Mouse (Mus musculus): ENCODE measurements at regions not wholly inside any gene's neighbourhood (a gene's known extent, or its start where the extent isn't known, plus 50 kb on each side); places are given as distances from the start of the nearest gene placed in this dataset.

DNA sequence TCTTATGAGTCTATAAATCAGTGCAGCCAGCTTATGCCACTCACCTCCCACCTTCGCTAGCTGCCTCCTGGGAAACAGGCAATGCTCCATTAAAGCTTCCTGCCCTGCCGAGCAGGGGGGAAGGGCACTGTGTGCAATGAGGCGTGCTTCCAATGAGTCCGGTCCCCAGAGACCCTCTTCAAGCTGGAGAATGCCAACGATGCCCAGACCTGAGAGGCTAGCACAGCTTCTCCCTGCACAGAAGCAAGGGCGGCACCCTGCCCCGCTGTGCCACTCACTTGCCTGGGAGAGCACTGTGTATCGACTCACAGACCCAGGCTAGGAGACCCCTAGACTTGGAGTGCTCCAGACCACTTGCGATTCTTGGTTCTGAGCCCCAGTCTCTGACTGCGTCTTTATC, 188.3 kb downstream of the Pdcd6ip start:
- POLR2A ChIA-PET, result interaction anchor here (0.5 kb wide), 1 partner anchor 116 kb away, joined by 3 read pairs; no protein-coding TSS in a partner anchor
- no peak for ATAC-seq
- no peaks in the 10 kb centered on the region for H3K27me3 ChIP-seq
- no peak for TF ChIP-seq CTCF (IDR thresholded peaks at IDR 0.05)
- no peak for DNase-seq (ENCODE audit: low read depth, low spot score)
- CTCF ChIA-PET, result no interaction called here
- in situ Hi-C loops (cut with MboI; ENCODE audit: low pct_unique_long_range_greater_than_20kb), result loop anchor here (10.0 kb wide), 1 partner anchor 115 kb away; no protein-coding TSS in a partner anchor

DNA sequence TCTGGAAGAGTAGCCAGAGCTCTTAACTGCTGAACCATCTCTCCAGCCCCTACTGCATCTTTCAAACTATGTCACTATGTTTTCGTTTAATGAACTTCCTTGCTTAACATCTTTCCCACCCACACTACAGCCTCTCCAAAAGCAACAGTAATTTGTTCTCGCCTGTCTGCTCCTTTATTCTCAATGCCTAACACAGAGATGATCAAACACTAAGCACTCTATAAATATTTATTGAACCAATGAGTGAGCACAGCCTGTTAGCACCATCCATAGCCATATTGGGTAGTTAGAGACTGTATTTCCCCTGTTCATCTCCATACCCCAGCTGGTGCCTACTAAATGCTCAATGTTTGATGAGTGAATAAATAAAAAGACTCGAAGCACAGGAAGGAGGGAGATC, 189.6 kb downstream of the Pdcd6ip start:
- no peaks in the 10 kb centered on the region for H3K27me3 ChIP-seq
- ChIA-PET CTCF (no interaction called here), POLR2A (no interaction called here)
- in situ Hi-C loops (cut with MboI; ENCODE audit: low pct_unique_long_range_greater_than_20kb), result no loop called here
- DNase-seq (ENCODE audit: low read depth, low spot score) (no peak), ATAC-seq (no peak)
- TF ChIP-seq CTCF (IDR thresholded peaks at IDR 0.05), result no peak

DNA sequence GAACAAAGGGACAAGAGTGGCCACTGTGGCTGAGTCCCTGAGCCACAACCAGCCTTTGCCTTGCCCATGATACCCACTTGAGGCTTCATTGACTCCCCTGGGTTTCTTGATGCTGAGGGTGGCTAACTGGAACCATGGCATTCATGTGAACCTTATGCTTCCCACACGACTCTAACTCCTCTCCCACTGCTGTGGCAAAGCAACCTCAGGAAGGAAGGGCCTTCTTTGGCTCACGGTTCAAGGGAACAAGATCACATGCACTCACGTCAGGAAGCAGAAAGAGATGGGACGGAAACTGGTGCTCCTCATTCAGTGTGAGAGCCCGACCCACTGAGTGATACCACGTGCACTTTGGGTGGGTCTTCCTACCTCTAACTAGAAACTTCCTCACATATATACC, 190.3 kb downstream of the Pdcd6ip start:
- no peaks in the 10 kb centered on the region for H3K27me3 ChIP-seq
- in situ Hi-C loops (cut with MboI; ENCODE audit: low pct_unique_long_range_greater_than_20kb), result no loop called here
- POLR2A ChIA-PET, result no interaction called here
- ATAC-seq (no peak), DNase-seq (ENCODE audit: low read depth, low spot score) (no peak)
- CTCF ChIA-PET, result no interaction called here
- no peak for TF ChIP-seq CTCF (IDR thresholded peaks at IDR 0.05)

GRCm38 (mm10) chr9:113515703-113516020, 192.4 kb downstream of the Pdcd6ip start:
- no peak for DNase-seq (ENCODE audit: low read depth, low spot score)
- H3K27me3 ChIP-seq, result no peaks in the 10 kb centered on the region
- CTCF ChIA-PET, result no interaction called here
- no peak for TF ChIP-seq CTCF (IDR thresholded peaks at IDR 0.05)
- ATAC-seq, result no peak
- in situ Hi-C loops (cut with MboI; ENCODE audit: low pct_unique_long_range_greater_than_20kb), result no loop called here
- POLR2A ChIA-PET, result interaction anchor here (0.6 kb wide), 1 partner anchor 1380 kb away, joined by 4 read pairs; no protein-coding TSS in a partner anchor

DNA sequence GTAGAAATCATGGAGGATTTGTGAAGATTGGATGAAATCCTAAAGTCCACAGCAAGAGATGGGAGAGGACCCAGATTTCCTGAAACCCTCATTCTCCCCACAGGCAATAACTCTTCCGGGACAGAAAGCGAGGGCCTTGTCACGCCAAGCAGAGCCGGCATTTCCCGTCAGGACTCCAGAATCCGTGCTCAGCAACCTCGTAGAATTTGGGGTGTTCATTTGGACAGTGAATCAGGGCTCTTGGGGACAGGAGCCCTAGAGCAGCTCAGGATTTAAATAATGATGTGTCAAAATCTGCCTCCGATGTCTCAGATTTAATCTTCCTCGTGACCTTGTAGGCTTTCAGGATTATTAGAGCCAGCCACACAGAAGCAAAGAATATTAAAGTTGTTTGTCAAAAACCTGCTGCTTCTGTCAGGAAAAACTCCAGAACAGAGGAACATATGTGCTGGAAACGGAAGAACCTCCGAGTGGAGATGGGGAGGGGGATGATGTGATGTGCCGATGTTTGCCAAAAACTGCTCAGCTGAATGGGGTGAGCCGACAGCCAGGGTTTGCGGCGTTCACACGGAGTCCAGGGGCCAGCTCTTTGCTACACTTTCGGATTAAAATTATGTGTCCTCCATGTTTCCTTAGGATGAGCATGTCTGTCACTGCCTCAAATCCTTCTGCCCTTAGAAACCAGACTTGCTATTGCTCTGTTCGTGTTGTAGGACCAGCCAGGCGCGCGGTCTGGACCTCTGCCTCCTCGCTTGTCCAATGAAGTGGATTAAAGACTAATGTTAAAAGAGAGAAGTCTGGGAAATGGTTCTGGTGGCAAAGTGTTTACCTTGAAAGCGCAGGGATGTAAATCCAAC, 193.0 kb downstream of the Pdcd6ip start:
- DNase-seq (ENCODE audit: low read depth, low spot score), result no peak
- in situ Hi-C loops (cut with MboI; ENCODE audit: low pct_unique_long_range_greater_than_20kb), result no loop called here
- CTCF ChIA-PET, result interaction anchor here (1.1 to 1.3 kb wide), 2 partner anchors 71 to 73 kb away, joined by 3 read pairs; no protein-coding TSS in a partner anchor
- H3K27me3 ChIP-seq, result no peaks in the 10 kb centered on the region
- POLR2A ChIA-PET, result interaction anchor here (0.6 kb wide), 1 partner anchor 1379 kb away, joined by 4 read pairs; no protein-coding TSS in a partner anchor
- no peak for TF ChIP-seq CTCF (IDR thresholded peaks at IDR 0.05)
- ATAC-seq, result no peak

GRCm38 (mm10) chr9:113511302-113511701, 196.8 kb downstream of the Pdcd6ip start:
- in situ Hi-C loops (cut with MboI; ENCODE audit: low pct_unique_long_range_greater_than_20kb), result no loop called here
- no peak for TF ChIP-seq CTCF (IDR thresholded peaks at IDR 0.05)
- no peak for ATAC-seq
- no peaks in the 10 kb centered on the region for H3K27me3 ChIP-seq
- POLR2A ChIA-PET, result interaction anchor here (0.6 kb wide), 1 partner anchor 1568 kb away, joined by 5 read pairs; no protein-coding TSS in a partner anchor
- DNase-seq (ENCODE audit: low read depth, low spot score), result no peak
- CTCF ChIA-PET, result interaction anchor here (1.4 kb wide), 1 partner anchor 12 kb away, joined by 3 read pairs; no protein-coding TSS in a partner anchor

DNA sequence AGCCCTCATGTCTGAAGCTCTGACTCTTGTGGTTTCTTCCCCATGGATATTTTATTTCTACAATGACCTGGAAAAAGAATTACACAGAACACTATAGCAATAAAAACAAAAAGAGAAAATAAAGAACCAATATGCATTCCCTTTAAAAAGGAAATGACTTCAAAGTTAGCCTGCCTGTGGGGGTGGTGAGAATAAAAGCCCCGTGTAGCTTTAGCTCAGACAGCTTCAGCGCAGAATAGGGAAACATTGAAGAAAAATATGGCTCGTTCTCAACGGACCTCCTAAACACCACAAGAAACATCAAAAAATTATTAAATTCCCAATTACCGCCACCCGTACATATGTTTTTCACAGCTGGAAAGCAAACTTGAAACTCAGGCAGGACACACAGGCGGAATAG, 198.7 kb downstream of the Pdcd6ip start:
- DNase-seq (ENCODE audit: low read depth, low spot score) (no peak), ATAC-seq (no peak)
- TF ChIP-seq CTCF (IDR thresholded peaks at IDR 0.05), result no peak
- CTCF ChIA-PET, result no interaction called here
- H3K27me3 ChIP-seq, result no peaks in the 10 kb centered on the region
- in situ Hi-C loops (cut with MboI; ENCODE audit: low pct_unique_long_range_greater_than_20kb), result no loop called here
- POLR2A ChIA-PET, result no interaction called here

- in situ Hi-C loops (cut with MboI; ENCODE audit: low pct_unique_long_range_greater_than_20kb), result no loop called here
- DNase-seq (ENCODE audit: low read depth, low spot score), result no peak
Measured at GRCm38 (mm10) chr9:113508821-113509220, 199.2 kb downstream of the Pdcd6ip start.

GRCm38 (mm10) chr9:113507561-113508460, 200.2 kb downstream of the Pdcd6ip start:
- TF ChIP-seq CTCF (IDR thresholded peaks at IDR 0.05), result no peak
- ChIA-PET CTCF (no interaction called here), POLR2A (no interaction called here)
- ATAC-seq, result no peak
- no peaks in the 10 kb centered on the region for H3K27me3 ChIP-seq
- in situ Hi-C loops (cut with MboI; ENCODE audit: low pct_unique_long_range_greater_than_20kb), result no loop called here
- DNase-seq (ENCODE audit: low read depth, low spot score), result no peak

More at GRCm38 (mm10) chr9:113508821-113509220, 199.2 kb downstream of the Pdcd6ip start:
- TF ChIP-seq CTCF (IDR thresholded peaks at IDR 0.05), result no peak
- ChIA-PET POLR2A (no interaction called here), CTCF (no interaction called here)
- ATAC-seq, result no peak
- H3K27me3 ChIP-seq, result no peaks in the 10 kb centered on the region

- ChIA-PET POLR2A (no interaction called here), CTCF (interaction anchor here (1.2 kb wide), 1 partner anchor 12 kb away, joined by 3 read pairs; no protein-coding TSS in a partner anchor)
- no peak for ATAC-seq
- TF ChIP-seq CTCF (IDR thresholded peaks at IDR 0.05), result no peak
- no peaks in the 10 kb centered on the region for H3K27me3 ChIP-seq
- in situ Hi-C loops (cut with MboI; ENCODE audit: low pct_unique_long_range_greater_than_20kb), result no loop called here
- DNase-seq (ENCODE audit: low read depth, low spot score), result no peak
Measured at GRCm38 (mm10) chr9:113499246-113499645, 208.8 kb downstream of the Pdcd6ip start.
